Comparison of ENCODE assay signal across 14 mouse cellular contexts in genomic region chr11:85470508-85470907, GRCm38 (mm10).
"Had no signal": no experiment of that assay in that cellular context is flagged by ENCODE, and none has a peak within 500 bp of the region (broad histone marks: within the 10 kb centered on the region; RNA-seq: fewer than 3 reads in every experiment).

No protein-coding gene starts in this region.

- H3K27me3 ChIP-seq: kidney, embryonic 15.5 days; liver, embryonic 15.5 days; neural tube, embryonic 13.5 days had no signal

- H3K36me3 ChIP-seq: kidney, embryonic 15.5 days; limb, embryonic 10.5 days; liver, embryonic 15.5 days; neural tube, embryonic 13.5 days had no signal

- H3K4me3 ChIP-seq: kidney, embryonic 15.5 days; left cerebral cortex, adult 2 months; limb, embryonic 10.5 days; liver, embryonic 15.5 days; neural tube, embryonic 13.5 days had no signal

- DNase-seq: kidney, postnatal 25 days; lung, embryonic 14.5 days; lung, postnatal 14 days; midbrain, embryonic 14.5 days; right cerebral cortex, adult 18-20 months; right cerebral cortex, postnatal 25 days; thymus, postnatal 4 days had no signal

- H3K9me3 ChIP-seq: kidney, embryonic 15.5 days; limb, embryonic 10.5 days; liver, embryonic 15.5 days; neural tube, embryonic 13.5 days had no signal

- H3K4me2 ChIP-seq: kidney, embryonic 15.5 days; liver, embryonic 11.5 days; liver, embryonic 15.5 days; lung, embryonic 14.5 days; neural tube, embryonic 13.5 days had no signal

- H3K4me1 ChIP-seq: kidney, embryonic 15.5 days; liver, embryonic 15.5 days had no signal

- H3K9ac ChIP-seq: kidney, embryonic 15.5 days; liver, embryonic 15.5 days; lung, embryonic 14.5 days; neural tube, embryonic 13.5 days had no signal

- H3K27ac ChIP-seq: kidney, embryonic 15.5 days; left cerebral cortex, adult 2 months; limb, embryonic 10.5 days; liver, embryonic 15.5 days; neural tube, embryonic 13.5 days; stomach, postnatal 0 days had no signal
